Mouse (Mus musculus): ENCODE measurements at regions not wholly inside any gene's neighbourhood (a gene's known extent, or its start where the extent isn't known, plus 50 kb on each side); places are given as distances from the start of the nearest gene placed in this dataset.

- Histone ChIP-seq H3K4me1 (replicated peaks) (no peaks in the 10 kb centered on the region), H3K36me3 (no peaks in the 10 kb centered on the region), H3K27me3 (no peaks in the 10 kb centered on the region), H3K4me3 (no peak overlapping the region), H3K27ac (no peak overlapping the region), H3K9me3 (no peaks in the 10 kb centered on the region), H3K4me2 (no peak overlapping the region), H3K9ac (no peak overlapping the region)
- 85% methylated on average over 5 of the region's 5 CpGs for WGBS
- ATAC-seq (ENCODE audit: low FRiP score): no peak
Measured at GRCm38 (mm10) chr15:39998063-39998462, 136.1 kb upstream of the 9330182O14Rik start.

- Histone ChIP-seq H3K4me3 (no peak overlapping the region), H3K27me3 (no peaks in the 10 kb centered on the region), H3K27ac (no peak overlapping the region), H3K9ac (no peak overlapping the region), H3K4me1 (replicated peaks) (no peaks in the 10 kb centered on the region), H3K4me2 (no peak overlapping the region), H3K36me3 (no peaks in the 10 kb centered on the region), H3K9me3 (no peaks in the 10 kb centered on the region)
- WGBS: 77% methylated on average over 5 of the region's 5 CpGs
- ATAC-seq (ENCODE audit: low FRiP score): no peak
Measured at GRCm38 (mm10) chr15:40000022-40000421, 134.1 kb upstream of the 9330182O14Rik start.

GRCm38 (mm10) chr15:40005096-40005495 is 129.1 kb upstream of the 9330182O14Rik start:
- Histone ChIP-seq H3K27ac (no peak overlapping the region), H3K9ac (no peak overlapping the region), H3K4me2 (no peak overlapping the region), H3K4me1 (replicated peaks) (no peaks in the 10 kb centered on the region), H3K9me3 (no peaks in the 10 kb centered on the region), H3K27me3 (no peaks in the 10 kb centered on the region), H3K36me3 (no peaks in the 10 kb centered on the region), H3K4me3 (no peak overlapping the region)
- 80% methylated on average over 16 of the region's 16 CpGs for WGBS
- ATAC-seq (ENCODE audit: low FRiP score): no peak

GRCm38 (mm10) chr15:40007844-40008243 is 126.3 kb upstream of the 9330182O14Rik start:
- WGBS: 26% methylated on average over 5 of the region's 5 CpGs
- no peak overlapping the region for H3K9ac ChIP-seq
- H3K4me2 ChIP-seq: no peak overlapping the region
- H3K27me3 ChIP-seq: no peaks in the 10 kb centered on the region
- H3K9me3 ChIP-seq: no peaks in the 10 kb centered on the region
- no peaks in the 10 kb centered on the region for H3K36me3 ChIP-seq
- ATAC-seq (ENCODE audit: low FRiP score): no peak
- no peak overlapping the region for H3K4me3 ChIP-seq
- no peaks in the 10 kb centered on the region for H3K4me1 ChIP-seq (replicated peaks)
- H3K27ac ChIP-seq: no peak overlapping the region

- H3K27ac ChIP-seq: no peak overlapping the region
- WGBS: 92% methylated on average over 3 of the region's 3 CpGs
- H3K27me3 ChIP-seq: no peaks in the 10 kb centered on the region
- peaks cover 7% of the 10 kb centered on the region for H3K4me1 ChIP-seq (replicated peaks)
- ATAC-seq (ENCODE audit: low FRiP score): no peak
- no peak overlapping the region for H3K4me3 ChIP-seq
- no peaks in the 10 kb centered on the region for H3K36me3 ChIP-seq
- H3K9me3 ChIP-seq: no peaks in the 10 kb centered on the region
- H3K9ac ChIP-seq: no peak overlapping the region
- no peak overlapping the region for H3K4me2 ChIP-seq
Measured at GRCm38 (mm10) chr15:40013833-40014232, 120.3 kb upstream of the 9330182O14Rik start.

- H3K9ac ChIP-seq: no peak overlapping the region
- ATAC-seq (ENCODE audit: low FRiP score): no peak
- H3K4me3 ChIP-seq: no peak overlapping the region
- WGBS: 89% methylated on average over 2 of the region's 2 CpGs
- no peak overlapping the region for H3K4me2 ChIP-seq
- H3K36me3 ChIP-seq: no peaks in the 10 kb centered on the region
- no peaks in the 10 kb centered on the region for H3K9me3 ChIP-seq
- no peaks in the 10 kb centered on the region for H3K27me3 ChIP-seq
- peaks cover 8% of the 10 kb centered on the region for H3K4me1 ChIP-seq (replicated peaks)
- no peak overlapping the region for H3K27ac ChIP-seq
Measured at GRCm38 (mm10) chr15:40017019-40017418, 117.1 kb upstream of the 9330182O14Rik start.

GRCm38 (mm10) chr15:40017597-40017996 is 116.6 kb upstream of the 9330182O14Rik start:
- Histone ChIP-seq H3K27me3 (no peaks in the 10 kb centered on the region), H3K4me2 (no peak overlapping the region), H3K4me1 (replicated peaks) (peaks cover 8% of the 10 kb centered on the region), H3K9ac (no peak overlapping the region), H3K27ac (no peak overlapping the region), H3K36me3 (no peaks in the 10 kb centered on the region), H3K9me3 (no peaks in the 10 kb centered on the region), H3K4me3 (no peak overlapping the region)
- no peak for ATAC-seq (ENCODE audit: low FRiP score)
- 41% methylated on average over 6 of the region's 6 CpGs for WGBS

GRCm38 (mm10) chr15:40018047-40018791 is 115.9 kb upstream of the 9330182O14Rik start:
- Histone ChIP-seq H3K27me3 (no peaks in the 10 kb centered on the region), H3K9me3 (no peaks in the 10 kb centered on the region), H3K27ac (no peak overlapping the region), H3K4me2 (no peak overlapping the region), H3K9ac (no peak overlapping the region), H3K4me3 (no peak overlapping the region), H3K4me1 (replicated peaks) (peaks cover 8% of the 10 kb centered on the region), H3K36me3 (no peaks in the 10 kb centered on the region)
- 33% methylated on average over 12 of the region's 12 CpGs for WGBS
- no peak for ATAC-seq (ENCODE audit: low FRiP score)

GRCm38 (mm10) chr15:40018792-40019151 is 115.4 kb upstream of the 9330182O14Rik start:
- 0 out of 2 replicates have a peak, but pooled peaks have one; percentile 43 for ATAC-seq (ENCODE audit: low FRiP score)
- Histone ChIP-seq H3K27me3 (no peaks in the 10 kb centered on the region), H3K27ac (no peak overlapping the region), H3K9me3 (no peaks in the 10 kb centered on the region), H3K36me3 (no peaks in the 10 kb centered on the region), H3K4me1 (replicated peaks) (peaks cover 8% of the 10 kb centered on the region), H3K4me3 (no peak overlapping the region), H3K4me2 (no peak overlapping the region), H3K9ac (no peak overlapping the region)
- WGBS: 35% methylated on average over 8 of the region's 8 CpGs

GRCm38 (mm10) chr15:40019226-40019625 is 114.9 kb upstream of the 9330182O14Rik start:
- ATAC-seq (ENCODE audit: low FRiP score): no peak
- no peaks in the 10 kb centered on the region for H3K9me3 ChIP-seq
- H3K4me2 ChIP-seq: no peak overlapping the region
- H3K4me3 ChIP-seq: no peak overlapping the region
- H3K27me3 ChIP-seq: no peaks in the 10 kb centered on the region
- no peak overlapping the region for H3K9ac ChIP-seq
- H3K36me3 ChIP-seq: no peaks in the 10 kb centered on the region
- peaks cover 8% of the 10 kb centered on the region for H3K4me1 ChIP-seq (replicated peaks)
- 82% methylated on average over 8 of the region's 8 CpGs for WGBS
- H3K27ac ChIP-seq: no peak overlapping the region

GRCm38 (mm10) chr15:40020097-40020496 is 114.1 kb upstream of the 9330182O14Rik start:
- Histone ChIP-seq H3K4me1 (replicated peaks) (peaks cover 8% of the 10 kb centered on the region), H3K9ac (no peak overlapping the region), H3K36me3 (no peaks in the 10 kb centered on the region), H3K27me3 (no peaks in the 10 kb centered on the region), H3K4me2 (no peak overlapping the region), H3K27ac (no peak overlapping the region), H3K4me3 (no peak overlapping the region), H3K9me3 (no peaks in the 10 kb centered on the region)
- no peak for ATAC-seq (ENCODE audit: low FRiP score)

GRCm38 (mm10) chr15:40020646-40021045 is 113.5 kb upstream of the 9330182O14Rik start:
- Histone ChIP-seq H3K4me1 (replicated peaks) (peaks cover 8% of the 10 kb centered on the region), H3K4me3 (no peak overlapping the region), H3K4me2 (no peak overlapping the region), H3K36me3 (no peaks in the 10 kb centered on the region), H3K27me3 (no peaks in the 10 kb centered on the region), H3K27ac (no peak overlapping the region), H3K9me3 (no peaks in the 10 kb centered on the region), H3K9ac (no peak overlapping the region)
- ATAC-seq (ENCODE audit: low FRiP score): no peak
- WGBS: 92% methylated on average over 3 of the region's 3 CpGs

GRCm38 (mm10) chr15:40023195-40023594 is 111.0 kb upstream of the 9330182O14Rik start:
- Histone ChIP-seq H3K27me3 (no peaks in the 10 kb centered on the region), H3K4me2 (no peak overlapping the region), H3K9me3 (no peaks in the 10 kb centered on the region), H3K36me3 (no peaks in the 10 kb centered on the region), H3K27ac (no peak overlapping the region), H3K4me3 (no peak overlapping the region), H3K9ac (no peak overlapping the region), H3K4me1 (replicated peaks) (peaks cover 4% of the 10 kb centered on the region)
- 95% methylated on average over 3 of the region's 3 CpGs for WGBS
- no peak for ATAC-seq (ENCODE audit: low FRiP score)

Data from hindbrain, embryonic 13.5 days (tissue).